Mouse (Mus musculus): ENCODE measurements around the gene Brox. TPM values are rescaled to one million over a fixed set of nuclear protein-coding genes. Genes with fewer than 3 reads are reported as not detected.

Brox gene
- polyA plus RNA-seq, 1 experiment from 2014 or later: 63.5 TPM

DNA sequence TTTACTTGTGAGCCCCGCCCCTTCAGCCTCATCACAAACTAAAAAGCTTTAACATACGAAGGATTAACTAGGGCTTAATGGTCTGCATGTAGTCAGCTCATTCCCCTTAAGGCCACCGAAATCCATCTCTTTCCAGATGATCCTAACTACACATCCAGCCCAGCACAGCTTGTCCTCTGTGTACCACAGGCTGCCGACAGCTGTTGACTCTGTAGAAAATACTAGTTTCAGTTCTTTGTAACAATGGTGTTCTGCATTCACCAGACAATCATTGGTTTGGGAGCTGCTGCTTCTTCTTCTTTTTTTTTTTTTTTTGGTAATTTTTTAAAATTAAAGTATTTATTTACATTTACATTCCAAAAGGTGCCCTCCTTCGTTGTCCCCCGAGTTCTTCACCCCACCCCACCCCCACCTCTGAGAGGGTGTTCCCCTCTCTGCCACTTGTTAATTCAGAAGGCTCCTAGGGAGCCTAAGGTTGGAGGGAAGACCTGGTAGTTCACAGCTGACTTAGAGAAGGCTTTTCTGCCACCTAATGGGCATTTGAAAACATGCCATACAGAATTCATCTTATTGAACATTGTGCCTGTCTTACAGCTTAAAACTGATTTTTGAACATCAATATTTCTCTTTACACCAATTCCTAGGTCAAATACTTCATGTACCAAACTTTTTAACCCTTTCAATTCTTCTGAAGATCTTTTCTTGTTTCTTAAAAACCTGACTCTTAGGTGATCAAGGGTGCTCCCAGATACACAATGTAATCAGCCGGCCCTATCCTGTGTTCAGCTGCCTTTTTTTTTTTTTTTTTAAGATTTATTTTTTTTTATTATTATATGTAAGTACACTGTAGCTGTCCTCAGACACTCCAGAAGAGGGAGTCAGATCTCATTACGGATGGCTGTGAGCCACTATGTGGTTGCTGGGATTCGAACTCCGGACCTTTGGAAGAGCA is 23.9 kb downstream of the Brox start:
- DNase-seq (ENCODE audit: low spot score): peak; percentile 70

DNA sequence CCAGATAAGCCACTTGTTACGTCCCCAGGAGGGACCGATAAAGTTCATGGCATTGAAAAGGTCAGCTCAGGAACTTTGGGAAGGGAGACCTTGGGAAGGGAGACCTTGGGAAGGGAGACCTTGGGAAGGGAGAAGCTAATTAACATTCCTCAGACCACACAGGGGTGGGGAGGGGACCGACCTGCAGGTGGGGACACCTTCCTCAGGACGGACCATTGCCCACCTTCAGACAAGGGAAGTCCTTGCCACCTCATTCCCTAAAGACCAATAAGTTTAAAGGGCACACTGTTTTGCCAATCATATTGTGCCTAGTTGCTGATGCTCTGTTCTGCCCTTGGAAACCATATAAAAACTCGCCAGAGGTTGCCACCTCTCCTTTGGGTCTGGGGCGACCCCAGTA is 29.4 kb downstream of the Brox start:
- no peak for DNase-seq (ENCODE audit: low spot score)

DNA sequence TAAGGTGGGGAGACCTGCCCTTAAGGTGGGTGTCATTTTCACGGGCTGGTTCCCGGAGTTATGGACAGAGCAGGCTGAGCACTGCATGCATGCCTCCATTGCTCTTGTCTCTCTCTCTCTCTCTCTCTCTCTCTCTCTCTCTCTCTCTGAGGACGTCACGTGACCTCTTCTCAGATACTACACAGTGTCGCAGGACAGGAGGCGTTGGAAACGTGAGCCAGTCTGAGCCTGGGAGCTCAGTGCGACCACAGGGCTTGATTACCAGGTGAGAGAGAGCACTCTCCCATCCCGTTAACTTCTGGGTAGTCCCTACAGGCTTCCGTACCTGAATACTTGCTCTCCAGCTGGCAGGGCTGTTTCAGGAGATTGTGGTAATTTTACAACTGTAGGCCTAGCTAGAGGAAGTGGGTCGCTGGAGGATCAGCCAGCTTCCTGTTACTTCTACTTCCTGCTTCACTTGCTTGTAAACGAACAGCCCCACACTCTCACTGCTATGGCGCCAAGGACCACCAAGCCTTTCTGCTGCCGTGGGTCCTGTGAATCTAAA is 31.1 kb downstream of the Brox start:
- DNase-seq (ENCODE audit: low spot score): peak; percentile 88

DNA sequence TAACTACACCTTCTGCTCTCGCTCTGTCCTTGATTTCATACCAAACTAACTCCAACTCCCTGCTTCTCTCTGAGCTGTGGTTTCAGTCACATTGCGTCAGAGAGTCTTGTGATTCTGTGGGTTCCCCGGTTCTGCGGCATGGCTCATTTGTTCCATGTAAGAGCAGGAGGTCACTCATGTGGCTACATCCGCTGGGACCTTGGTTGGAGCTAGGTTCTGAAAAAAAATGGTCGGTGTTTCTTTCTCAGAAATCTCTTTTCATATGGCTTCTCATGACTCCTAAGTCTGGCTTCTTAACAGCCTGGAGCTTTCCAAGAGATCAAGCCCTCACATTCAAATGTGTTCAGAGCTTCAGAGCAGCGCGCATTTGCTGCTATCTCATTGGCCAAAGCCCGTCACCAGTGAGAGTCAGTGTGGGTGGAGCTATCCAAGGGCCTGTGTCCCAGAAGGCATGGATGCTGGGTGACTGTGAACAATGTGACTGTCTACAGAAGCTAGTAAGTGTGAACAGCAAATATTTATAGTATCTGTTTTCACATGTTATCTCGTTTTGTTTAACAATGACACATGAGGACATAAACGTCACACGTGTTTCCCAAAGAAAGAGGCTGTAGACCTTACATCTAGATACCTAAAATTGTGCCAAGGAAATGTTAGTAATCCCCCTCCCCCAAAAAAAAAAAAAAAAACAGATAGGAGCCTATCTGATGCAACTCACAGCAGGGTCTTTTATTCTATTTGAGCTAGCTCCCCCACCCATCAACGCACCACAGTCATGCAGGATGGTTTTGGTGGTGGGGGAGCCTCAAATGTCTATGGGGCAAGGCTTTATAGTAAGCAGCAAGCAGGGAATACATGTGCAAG is 32.7 kb downstream of the Brox start:
- no peak for DNase-seq (ENCODE audit: low spot score)

DNA sequence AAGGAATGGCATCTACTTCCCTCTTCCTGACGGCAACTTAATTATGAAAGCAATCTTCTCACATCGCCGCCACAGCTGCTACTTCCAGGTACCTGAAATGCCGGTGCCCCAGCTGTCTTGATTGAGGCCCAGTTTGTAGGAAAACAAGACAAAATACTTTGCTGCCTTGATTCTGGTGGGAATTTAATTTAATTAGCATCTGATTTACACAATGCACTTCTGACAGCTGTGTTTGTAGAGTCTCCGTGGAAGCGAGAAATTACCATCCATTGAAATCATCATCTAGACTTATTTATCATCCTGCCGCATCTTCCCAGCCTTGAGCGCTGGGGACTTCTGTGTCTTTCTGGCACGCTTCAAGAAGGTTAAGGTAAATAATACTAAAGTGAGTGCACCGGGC is 44.5 kb downstream of the Brox start:
- no peak for DNase-seq (ENCODE audit: low spot score)

DNA sequence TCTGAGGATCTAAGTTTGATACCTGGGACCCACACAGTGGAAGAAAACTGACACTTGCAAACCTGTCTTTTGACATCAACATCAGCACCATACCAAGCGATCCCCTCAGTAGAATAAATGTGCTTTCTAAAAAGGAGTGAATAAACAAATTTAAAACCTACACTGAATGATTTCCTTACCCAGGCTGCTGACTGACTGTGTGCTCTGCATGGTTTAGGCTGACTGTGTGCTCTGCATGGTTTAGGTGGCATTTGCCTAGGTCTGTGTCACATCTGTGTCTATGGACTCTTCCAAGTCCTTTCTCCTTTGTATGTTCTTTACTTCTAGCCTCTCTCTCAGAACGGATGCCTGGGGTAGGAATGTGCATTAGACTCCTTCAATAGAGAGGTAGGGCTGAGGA is 45.3 kb downstream of the Brox start:
- no peak for DNase-seq (ENCODE audit: low spot score)

DNA sequence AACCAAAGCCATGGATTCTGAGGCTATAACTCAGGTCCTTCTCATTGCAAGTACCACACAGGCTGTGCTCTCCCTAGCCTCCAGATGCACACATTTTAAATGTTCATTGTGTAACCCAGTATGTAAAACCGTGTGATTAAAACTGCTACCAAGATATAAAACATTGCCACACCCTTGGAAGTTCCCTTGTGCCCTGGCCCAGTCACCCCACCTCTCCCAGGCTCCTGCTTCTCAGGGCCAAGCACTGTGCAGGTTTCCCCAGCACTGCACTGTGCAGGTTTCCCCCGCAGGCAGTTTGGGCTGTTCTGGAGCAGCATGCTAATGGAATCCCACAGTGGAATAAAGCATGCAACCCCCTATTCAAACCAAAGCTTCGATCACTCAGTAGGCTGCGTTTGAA is 46.5 kb downstream of the Brox start:
- no peak for DNase-seq (ENCODE audit: low spot score)

DNA sequence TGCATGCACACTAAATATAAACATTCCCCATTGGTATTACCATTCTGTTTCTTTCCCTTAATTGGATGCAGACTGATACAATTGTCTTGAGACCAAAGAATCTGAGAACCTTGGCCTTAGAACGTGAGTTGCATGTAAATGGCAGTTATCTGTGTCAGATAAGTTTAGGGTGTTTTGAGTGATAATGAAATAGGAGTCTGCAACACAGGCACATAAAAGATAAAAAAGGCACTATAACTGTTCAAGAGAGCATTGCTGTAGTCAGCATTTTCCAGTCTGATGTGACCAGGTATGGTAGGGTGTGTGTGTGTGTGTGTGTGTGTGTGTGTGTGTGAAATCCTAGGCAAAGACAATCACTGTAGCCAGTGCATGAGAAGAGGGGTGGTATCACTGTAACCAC is 48.9 kb downstream of the Brox start:
- no peak for DNase-seq (ENCODE audit: low spot score)

DNA sequence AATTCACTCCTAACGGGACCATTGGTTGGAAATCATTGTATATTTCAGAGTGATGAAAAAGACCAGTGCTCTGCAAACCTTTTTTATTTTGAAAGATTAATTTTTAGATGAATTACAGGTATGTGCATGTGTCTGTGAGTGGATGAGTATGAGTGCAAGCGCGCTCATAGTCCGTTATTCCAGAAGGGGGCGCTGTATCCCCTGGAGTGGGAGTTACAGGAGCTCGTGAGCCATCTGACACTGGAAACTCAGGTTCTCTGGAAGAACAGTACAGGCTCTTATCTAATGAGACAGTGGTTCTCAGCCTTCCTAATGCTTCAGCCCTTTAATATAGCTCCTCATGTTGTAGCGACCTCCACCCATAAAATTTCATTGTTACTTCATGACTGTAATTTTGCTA is 53.8 kb downstream of the Brox start:
- peak; percentile 32 for DNase-seq (ENCODE audit: low spot score)

DNA sequence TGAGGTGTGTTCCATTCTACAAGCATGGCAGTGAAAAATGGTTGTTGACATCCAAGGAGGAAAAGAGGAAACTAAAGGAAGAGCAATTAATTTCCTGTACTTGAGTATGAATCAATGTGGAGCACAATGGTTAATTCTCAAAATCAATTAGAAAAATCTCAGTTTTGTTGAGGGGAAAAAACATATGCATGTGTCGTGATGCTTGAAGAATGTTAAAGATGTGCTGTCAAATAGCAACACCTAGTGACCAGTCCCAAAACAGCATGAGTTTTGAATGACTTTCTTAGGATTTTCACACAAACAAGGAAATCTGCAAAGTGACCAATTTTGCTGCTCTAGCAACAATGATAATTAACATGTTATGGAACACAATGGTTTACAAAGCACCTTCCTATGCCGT is 59.2 kb downstream of the Brox start:
- DNase-seq (ENCODE audit: low spot score): peak; percentile 67

DNA sequence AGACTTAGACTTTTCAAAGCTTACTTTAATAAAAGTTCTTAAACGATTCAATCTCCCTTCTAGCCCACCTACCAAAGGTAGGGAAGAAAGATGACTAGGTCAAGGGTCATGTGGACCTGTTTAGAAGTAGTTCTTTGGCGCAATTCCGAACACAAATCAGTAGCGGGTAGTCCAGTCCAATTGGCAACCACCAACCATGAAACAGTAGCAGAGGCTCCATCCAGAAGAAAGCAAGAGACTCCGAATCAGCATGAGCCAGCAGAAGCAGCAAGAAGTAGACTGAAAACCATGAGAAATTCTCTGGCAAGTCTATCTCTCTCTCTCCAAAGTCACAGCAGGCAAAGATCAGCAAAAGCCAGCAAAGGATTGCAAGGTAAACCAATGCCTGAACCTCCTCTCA is 60.6 kb downstream of the Brox start:
- DNase-seq (ENCODE audit: low spot score): no peak

DNA sequence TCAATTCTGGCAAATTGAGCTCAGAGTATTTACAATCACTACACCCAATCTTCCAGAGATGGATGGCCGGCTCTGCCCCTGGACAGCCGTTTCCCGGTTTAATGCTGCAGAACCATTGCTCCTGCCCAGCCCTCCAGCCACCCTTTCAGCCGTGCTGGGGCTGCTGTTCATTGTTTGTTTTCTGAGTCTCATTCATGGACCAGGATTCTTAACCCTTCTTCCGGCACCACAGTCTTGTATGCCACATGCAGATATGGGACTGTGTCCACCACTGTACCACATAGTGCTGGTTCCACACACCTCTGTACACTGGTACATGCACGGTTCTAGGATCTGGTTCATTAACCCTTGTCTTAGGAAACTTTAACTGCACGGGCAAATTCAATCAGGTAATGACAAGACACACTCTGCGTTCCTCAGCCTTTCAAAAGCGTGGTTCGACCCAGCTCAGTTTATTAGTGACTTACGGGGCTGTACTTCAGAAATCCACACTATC is 63.3 kb downstream of the Brox start:
- DNase-seq (ENCODE audit: low spot score): no peak

DNA sequence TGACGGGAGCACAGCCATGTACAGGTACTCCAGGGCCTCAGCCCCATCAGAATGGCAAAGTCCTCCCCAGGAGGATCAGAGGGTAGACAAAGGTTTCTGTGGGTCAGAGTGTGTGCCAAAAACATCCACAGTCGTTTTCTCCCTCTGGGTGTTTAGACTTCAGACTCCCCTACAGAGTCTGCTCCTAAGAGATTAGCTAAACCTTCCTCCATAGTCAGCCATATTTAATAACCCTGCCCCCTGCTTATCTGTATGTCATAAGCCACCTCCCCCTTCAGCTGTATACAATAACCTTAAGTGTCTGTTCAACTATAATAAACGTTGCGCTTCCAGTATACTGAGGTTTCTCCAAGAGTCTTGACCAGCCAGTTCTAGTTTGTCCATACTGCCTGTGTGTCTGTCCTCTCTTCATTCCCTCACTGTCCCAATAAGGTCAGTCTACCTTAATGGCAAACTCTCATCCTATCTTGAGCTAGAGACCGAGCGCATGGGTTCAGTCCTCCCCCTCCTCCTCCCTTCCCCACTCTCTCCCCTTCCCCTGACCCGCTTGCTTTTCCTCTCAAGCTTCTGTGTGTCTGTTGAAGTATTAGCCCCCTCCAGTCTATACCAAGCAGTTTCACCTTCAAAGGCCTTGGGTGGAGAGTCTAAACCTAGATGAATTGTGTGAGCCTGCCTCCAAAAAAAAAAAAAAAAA is 63.9 kb downstream of the Brox start:
- no peak for DNase-seq (ENCODE audit: low spot score)

DNA sequence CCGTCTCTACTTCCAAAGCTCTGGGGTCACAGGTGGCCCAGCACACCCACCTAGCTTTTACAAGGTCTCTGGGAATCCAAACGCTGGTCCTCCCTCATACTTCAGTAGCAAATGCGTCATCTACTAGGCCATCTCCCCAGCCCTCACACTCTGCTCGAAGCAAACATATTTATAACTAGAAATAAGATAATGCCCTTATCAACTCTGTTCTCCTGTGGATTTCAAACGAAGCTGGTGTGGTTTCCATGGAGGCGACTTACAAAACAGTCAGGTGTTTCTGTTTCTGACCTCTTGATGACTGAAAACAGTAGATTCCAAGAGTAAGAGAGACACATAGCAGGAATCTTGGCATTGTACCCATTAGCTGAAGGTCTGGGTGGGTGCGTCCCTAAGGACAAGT is 69.6 kb downstream of the Brox start:
- DNase-seq (ENCODE audit: low spot score): no peak

Other genes starting within 250 kb of the Brox start
- gene Disp1, start 75.7 kb downstream of the Brox start, polyA plus RNA-seq (2015; fragmentation: Nextera tagmentation; extraction: Ambion mirVana): 8.6 and 11.3 TPM in 2 replicates
- 28.2 and 29.7 TPM in 2 replicates for gene Aida, start 679 bp downstream of the Brox start, polyA plus RNA-seq (2015; fragmentation: Nextera tagmentation; extraction: Ambion mirVana)
- gene Mia3, start 72.3 kb upstream of the Brox start, polyA plus RNA-seq (2015; fragmentation: Nextera tagmentation; extraction: Ambion mirVana): 69.8 and 81.6 TPM in 2 replicates
- 18.3 and 22.0 TPM in 2 replicates for gene Taf1a, start 91.7 kb upstream of the Brox start, polyA plus RNA-seq (2015; fragmentation: Nextera tagmentation; extraction: Ambion mirVana)
- 1.4 and 1.9 TPM in 2 replicates for gene Hhipl2, start 120.9 kb upstream of the Brox start, polyA plus RNA-seq (2015; fragmentation: Nextera tagmentation; extraction: Ambion mirVana)